Mouse (Mus musculus) MEL (cell line): ENCODE data around the gene Rbpms2. TPM values are rescaled to one million over a fixed set of nuclear protein-coding genes. Genes with fewer than 3 reads are reported as not detected.

Experiments used
- DNase-seq: peaks from one replicate; pipeline ENCODE4 v3.0.0; 2011; ENCODE audit warnings: low read depth, low spot score
- H3K27ac ChIP-seq: 2 replicates; pipeline ENCODE4 v1.5.1; 2012; ENCODE audit warnings: low read depth, mild to moderate bottlenecking, control low read depth, low read length, moderate library complexity; ENCODE audit not compliant: control insufficient read depth
- H3K27me3 ChIP-seq, 2 experiments: fragments of 150-350 bp in 1 of 2; sonication (generic) in 1 of 2; 2 replicates each; pipeline ENCODE4 v1.6.1; 2012; ENCODE audit warnings: low read length in 2 of 2, mild to moderate bottlenecking in 2 of 2, improper control_type of control experiment in 1 of 2, moderate library complexity in 1 of 2; ENCODE audit not compliant: insufficient read depth in 2 of 2, control insufficient read depth in 1 of 2
- H3K36me3 ChIP-seq, 2 experiments: 2 replicates each; pipeline ENCODE4 v1.6.1; 2012 to 2014; ENCODE audit warnings: low read length in 2 of 2, improper control_type of control experiment in 1 of 2, inconsistent platforms in 1 of 2, mild to moderate bottlenecking in 1 of 2; ENCODE audit not compliant: insufficient read depth in 2 of 2, control insufficient read depth in 1 of 2
- H3K4me1 ChIP-seq, 2 experiments: fragments of 150-350 bp in 1 of 2; sonication (generic) in 1 of 2; 2 replicates each; pipeline ENCODE4 v1.6.1; 2012; ENCODE audit warnings: low read length in 2 of 2, improper control_type of control experiment in 1 of 2, mild to moderate bottlenecking in 1 of 2; ENCODE audit not compliant: insufficient read depth in 2 of 2, control insufficient read depth in 1 of 2
- H3K4me3 ChIP-seq, 2 experiments: fragments of 150-350 bp in 1 of 2; sonication (generic) in 1 of 2; 2 replicates each; pipeline ENCODE4 v1.5.1; 2012; ENCODE audit warnings: low read depth in 2 of 2, low read length in 2 of 2, mild to moderate bottlenecking in 2 of 2, moderate library complexity in 2 of 2, control low read depth in 1 of 2, improper control_type of control experiment in 1 of 2; ENCODE audit not compliant: control insufficient read depth in 1 of 2, insufficient read depth in 1 of 2
- H3K79me2 ChIP-seq: 2 replicates; pipeline ENCODE4 v1.6.1; 2012; ENCODE audit warnings: mild to moderate bottlenecking, low read length, moderate library complexity; ENCODE audit not compliant: control insufficient read depth, poor library complexity, insufficient read depth
- H3K9ac ChIP-seq: 2 replicates; pipeline ENCODE4 v1.6.1; 2012; ENCODE audit warnings: low read depth, mild to moderate bottlenecking, control low read depth, low read length, moderate library complexity; ENCODE audit not compliant: control insufficient read depth, poor library complexity, severe bottlenecking
- H3K9me3 ChIP-seq: fragments of 150-350 bp; sonication (generic); replicated peaks from 2 replicates; pipeline ENCODE4 v1.6.1; 2012; ENCODE audit warnings: mild to moderate bottlenecking, low read length, improper control_type of control experiment, moderate library complexity; ENCODE audit not compliant: insufficient read depth
- BHLHE40 ChIP-seq: IDR thresholded peaks from 2 replicates; pipeline ENCODE4 v1.6.1; 2012; ENCODE audit warnings: low read depth, mild to moderate bottlenecking, inconsistent platforms, low read length, improper control_type of control experiment, borderline replicate concordance
- CHD1 ChIP-seq: IDR thresholded peaks from 2 replicates; pipeline ENCODE4 v1.6.1; 2012; ENCODE audit warnings: low read depth, mild to moderate bottlenecking, inconsistent platforms, low read length, improper control_type of control experiment
- CHD2 ChIP-seq: IDR thresholded peaks from 2 replicates; pipeline ENCODE4 v1.6.1; 2011; ENCODE audit warnings: low read length, improper control_type of control experiment
- CTCF ChIP-seq, 3 experiments: IDR thresholded peaks in 2 of 3; conservative IDR thresholded peaks in 1 of 3; 2 replicates each; pipeline ENCODE4 v1.5.1; 2011 to 2012; ENCODE audit warnings: low read length in 3 of 3, low read depth in 2 of 3, mild to moderate bottlenecking in 2 of 3, improper control_type of control experiment in 1 of 3, inconsistent platforms in 1 of 3, mixed read lengths in 1 of 3, moderate library complexity in 1 of 3; ENCODE audit not compliant: control insufficient read depth in 1 of 3, insufficient read depth in 1 of 3, poor library complexity in 1 of 3, severe bottlenecking in 1 of 3
- ELF1 ChIP-seq: IDR thresholded peaks from 2 replicates; pipeline ENCODE4 v1.6.1; 2014; ENCODE audit warnings: low read depth, mild to moderate bottlenecking, inconsistent platforms, low read length, improper control_type of control experiment, moderate library complexity
- EP300 ChIP-seq, 2 experiments: IDR thresholded peaks; 2 replicates each; pipeline ENCODE4 v1.6.1; 2011; ENCODE audit warnings: improper control_type of control experiment in 2 of 2, low read length in 2 of 2, low read depth in 1 of 2, mild to moderate bottlenecking in 1 of 2
- ETS1 ChIP-seq: IDR thresholded peaks from 2 replicates; pipeline ENCODE4 v1.6.1; 2012; ENCODE audit warnings: low read depth, mild to moderate bottlenecking, inconsistent platforms, low read length, improper control_type of control experiment, moderate library complexity
- GABPA ChIP-seq: IDR thresholded peaks from 2 replicates; pipeline ENCODE4 v1.6.1; 2012; ENCODE audit warnings: low read depth, mild to moderate bottlenecking, inconsistent platforms, low read length, improper control_type of control experiment, moderate library complexity
- JUND ChIP-seq: IDR thresholded peaks from 2 replicates; pipeline ENCODE4 v1.6.1; 2011; ENCODE audit warnings: low read depth, mild to moderate bottlenecking, improper control_type of control experiment, low read length
- KAT2A ChIP-seq: conservative IDR thresholded peaks from 2 replicates; pipeline ENCODE4 v1.6.1; 2012; ENCODE audit warnings: low read depth, low read length, improper control_type of control experiment, inconsistent platforms
- MAFK ChIP-seq: IDR thresholded peaks from 2 replicates; pipeline ENCODE4 v1.6.1; 2011; ENCODE audit warnings: low read depth, mild to moderate bottlenecking, low read length, improper control_type of control experiment, borderline replicate concordance
- MEF2A ChIP-seq: IDR thresholded peaks from 2 replicates; pipeline ENCODE4 v1.6.1; 2014; ENCODE audit warnings: low read depth, mild to moderate bottlenecking, inconsistent platforms, low read length, improper control_type of control experiment; ENCODE audit not compliant: poor library complexity, insufficient replicate concordance, severe bottlenecking; ENCODE audit errors: extremely low read depth
- MYB ChIP-seq: IDR thresholded peaks from 2 replicates; pipeline ENCODE4 v1.6.1; 2011; ENCODE audit warnings: mild to moderate bottlenecking, low read depth, low read length, improper control_type of control experiment
- POLR2A ChIP-seq, 2 experiments: IDR thresholded peaks; 2 replicates each; pipeline ENCODE4 v1.6.1; 2011 to 2012; ENCODE audit warnings: low read length in 2 of 2, mild to moderate bottlenecking in 2 of 2, control low read depth in 1 of 2, improper control_type of control experiment in 1 of 2, low read depth in 1 of 2, moderate library complexity in 1 of 2; ENCODE audit not compliant: control insufficient read depth in 1 of 2, insufficient read depth in 1 of 2, poor library complexity in 1 of 2
- POLR2AphosphoS5 ChIP-seq: IDR thresholded peaks from 2 replicates; pipeline ENCODE4 v1.6.1; 2012; ENCODE audit warnings: low read depth, borderline replicate concordance, mild to moderate bottlenecking, inconsistent platforms, low read length, moderate library complexity, mixed read lengths
- RAD21 ChIP-seq: IDR thresholded peaks from 2 replicates; pipeline ENCODE4 v1.6.1; 2011; ENCODE audit warnings: mild to moderate bottlenecking, low read depth, low read length, improper control_type of control experiment
- RCOR1 ChIP-seq: IDR thresholded peaks from 2 replicates; pipeline ENCODE4 v1.6.1; 2012; ENCODE audit warnings: low read depth, mild to moderate bottlenecking, inconsistent platforms, low read length, improper control_type of control experiment
- SMC3 ChIP-seq: IDR thresholded peaks from 2 replicates; pipeline ENCODE4 v1.6.1; 2011; ENCODE audit warnings: low read depth, low read length, improper control_type of control experiment
- TAL1 ChIP-seq: IDR thresholded peaks from 2 replicates; pipeline ENCODE4 v1.6.1; 2012; ENCODE audit warnings: mild to moderate bottlenecking, inconsistent platforms, low read length, moderate library complexity, mixed read lengths
- TBP ChIP-seq: IDR thresholded peaks from 2 replicates; pipeline ENCODE4 v1.8.0; 2011; ENCODE audit warnings: low read depth, low read length, improper control_type of control experiment
- TCF12 ChIP-seq: IDR thresholded peaks from 2 replicates; pipeline ENCODE4 v1.6.1; 2014; ENCODE audit warnings: low read depth, mild to moderate bottlenecking, inconsistent platforms, low read length, improper control_type of control experiment, moderate library complexity
- UBTF ChIP-seq: IDR thresholded peaks from 2 replicates; pipeline ENCODE4 v1.6.1; 2012; ENCODE audit warnings: low read depth, mild to moderate bottlenecking, inconsistent platforms, low read length, improper control_type of control experiment, moderate library complexity, borderline replicate concordance; ENCODE audit not compliant: insufficient read depth
- USF1 ChIP-seq: IDR thresholded peaks from 2 replicates; pipeline ENCODE4 v1.6.1; 2014; ENCODE audit warnings: low read depth, mild to moderate bottlenecking, inconsistent platforms, low read length, improper control_type of control experiment, moderate library complexity
- ZC3H11A ChIP-seq: IDR thresholded peaks from 2 replicates; pipeline ENCODE4 v1.6.1; 2012; ENCODE audit warnings: low read depth, mild to moderate bottlenecking, inconsistent platforms, low read length, improper control_type of control experiment
- ZKSCAN1 ChIP-seq: IDR thresholded peaks from 2 replicates; pipeline ENCODE4 v1.6.1; 2012; ENCODE audit warnings: low read depth, mild to moderate bottlenecking, inconsistent platforms, low read length, improper control_type of control experiment, moderate library complexity
- ZMIZ1 ChIP-seq: IDR thresholded peaks from 2 replicates; pipeline ENCODE4 v1.6.1; 2012; ENCODE audit warnings: low read depth, mild to moderate bottlenecking, inconsistent platforms, low read length, improper control_type of control experiment, moderate library complexity
- polyA plus RNA-seq, 2 experiments: library from polyadenylated mRNA; stranded (reverse) in 1 of 2; unstranded in 1 of 2; fragments of >175 nt in 1 of 2; fragments of >200 nt in 1 of 2; gene quantifications; 2 replicates each; pipeline versions ENCODE4 v1.2.1 to v1.2.4; 2012; ENCODE audit warnings: low replicate concordance in 2 of 2, low read depth in 1 of 2; ENCODE audit not compliant: insufficient read length in 2 of 2, insufficient read depth in 1 of 2, missing spikeins in 1 of 2
- total RNA-seq: library from RNA; depleted of rRNA; stranded (reverse); fragments of 300-350 nt; gene quantifications from 2 replicates; pipeline ENCODE4 v1.2.3, GENCODE M21; 2012

Rbpms2 gene
- total and polyA plus RNA-seq, 3 experiments, result 0.22 TPM; not detected in 2

DNA sequence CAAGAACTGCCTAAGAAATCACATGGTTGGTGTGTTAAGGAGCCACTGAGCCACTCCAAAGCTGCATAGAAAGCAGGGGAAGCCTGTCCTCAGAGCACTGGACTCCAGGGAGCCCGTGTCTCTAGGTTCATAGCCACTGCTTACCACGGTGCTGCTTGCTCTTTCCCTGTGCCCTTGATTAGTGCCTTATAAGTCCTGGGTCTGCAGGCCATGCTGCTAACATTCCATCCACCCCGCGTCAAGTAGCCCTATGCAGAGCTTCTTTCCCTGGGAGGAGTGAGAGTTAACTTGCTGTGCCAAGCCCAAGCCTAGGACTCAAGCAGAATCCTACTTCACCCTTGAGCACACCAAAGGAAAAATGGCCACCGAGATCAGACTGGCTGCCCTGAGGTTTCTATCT is 9.6 kb downstream of the Rbpms2 start:
- H3K4me1 ChIP-seq, result no peaks in the 10 kb centered on the region
- no peaks in the 10 kb centered on the region for H3K36me3 ChIP-seq
- no peak overlapping the region for H3K4me3 ChIP-seq
- H3K27ac ChIP-seq, result no peak overlapping the region
- TF ChIP-seq RAD21 (no peak), EP300 (IDR thresholded peaks at IDR 0.05; ENCODE audit: low read depth in 1 of 2, low read length in 2 of 2) (no peak), POLR2A (IDR thresholded peaks at IDR 0.05; ENCODE audit: control insufficient read depth in 1 of 2, insufficient read depth in 1 of 2, low read depth in 1 of 2, low read length in 2 of 2, poor library complexity in 1 of 2) (no peak), MAFK (no peak), MYB (no peak), CHD1 (no peak), BHLHE40 (no peak), TCF12 (no peak), POLR2AphosphoS5 (no peak), UBTF (no peak), ZC3H11A (no peak), CHD2 (no peak), JUND (no peak), ZKSCAN1 (no peak), ZMIZ1 (no peak), ELF1 (no peak)
- TF ChIP-seq, all 39 proteins: peak for 0
- no peak for DNase-seq
- H3K79me2 ChIP-seq, result no peaks in the 10 kb centered on the region
- peaks cover 0 to 1% of the 10 kb centered on the region in 2 experiments; a peak in 2 of 4 replicates for H3K27me3 ChIP-seq
- no peak overlapping the region for H3K9ac ChIP-seq
- no peaks in the 10 kb centered on the region for H3K9me3 ChIP-seq

DNA sequence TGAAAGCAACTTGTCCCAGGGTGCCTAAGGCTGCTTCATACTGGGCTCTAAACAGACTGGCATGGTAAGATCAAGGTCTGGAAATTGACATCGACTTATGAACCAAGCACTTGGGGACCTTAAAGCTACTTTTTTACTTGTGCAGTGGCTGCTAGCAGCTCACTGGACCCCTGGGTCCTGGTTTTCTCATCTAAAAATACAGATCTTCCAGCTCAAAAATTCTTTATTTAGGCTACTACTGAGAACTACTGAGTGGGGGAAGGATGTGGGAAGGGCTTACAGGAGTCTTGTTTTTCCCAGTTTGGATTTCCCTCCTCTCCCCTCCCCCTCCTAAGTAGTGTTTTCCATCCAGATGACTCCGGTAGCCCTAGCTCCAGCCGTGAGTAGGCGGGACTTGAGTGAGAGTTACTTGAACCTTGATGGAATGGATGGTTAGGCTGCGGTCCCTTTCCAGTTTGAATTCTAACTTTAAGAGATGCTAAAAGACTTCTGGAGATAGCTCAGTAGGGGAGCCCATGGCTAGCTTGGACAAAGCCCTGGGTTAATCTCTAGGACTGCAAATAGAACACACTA is 11.5 kb downstream of the Rbpms2 start:
- TF ChIP-seq USF1, result no peak
- TF ChIP-seq SMC3, result no peak
- no peak for TF ChIP-seq TBP
- TF ChIP-seq GABPA, result no peak
- TF ChIP-seq BHLHE40, result no peak
- TF ChIP-seq POLR2A (IDR thresholded peaks at IDR 0.05; ENCODE audit: control insufficient read depth in 1 of 2, insufficient read depth in 1 of 2, low read depth in 1 of 2, low read length in 2 of 2, poor library complexity in 1 of 2), result no peak
- TF ChIP-seq RCOR1, result no peak
- no peak for TF ChIP-seq ZMIZ1
- TF ChIP-seq UBTF, result no peak
- no peak for TF ChIP-seq TAL1
- no peak for TF ChIP-seq KAT2A
- no peak for TF ChIP-seq CTCF (IDR thresholded peaks at IDR 0.05 in 2 of 3, conservative IDR thresholded peaks at IDR 0.05 in 1 of 3; ENCODE audit: control insufficient read depth in 1 of 3, insufficient read depth in 1 of 3, low read depth in 2 of 3, low read length in 3 of 3, poor library complexity in 1 of 3, severe bottlenecking in 1 of 3)
- no peak for TF ChIP-seq MEF2A
- TF ChIP-seq TCF12, result no peak
- no peak for TF ChIP-seq ELF1
- TF ChIP-seq ETS1, result no peak
- no peak for TF ChIP-seq RAD21
- no peak overlapping the region for H3K27ac ChIP-seq
- no peak overlapping the region for H3K9ac ChIP-seq
- no peak for DNase-seq
- H3K27me3 ChIP-seq, result peaks cover 0 to 1% of the 10 kb centered on the region in 2 experiments; a peak in 2 of 4 replicates
- no peaks in the 10 kb centered on the region for H3K4me1 ChIP-seq
- no peaks in the 10 kb centered on the region for H3K9me3 ChIP-seq
- H3K79me2 ChIP-seq, result no peaks in the 10 kb centered on the region
- H3K4me3 ChIP-seq, result no peak overlapping the region
- no peaks in the 10 kb centered on the region for H3K36me3 ChIP-seq
